Mouse (Mus musculus) midbrain, embryonic 10.5 days (tissue): ENCODE results near the gene Cpn1. TPM values are rescaled to one million over a fixed set of nuclear protein-coding genes. Genes with fewer than 3 reads are reported as not detected.

Source experiments
- DNase-seq: peaks from one replicate; pipeline ENCODE4 v3.0.0-alpha.2; 2017; ENCODE audit warnings: low spot score
- H3K27ac ChIP-seq: fragments of 300-500 bp; sonication (generic); replicated peaks from 2 replicates; pipeline ENCODE4 v1.5.1; 2016; ENCODE audit warnings: mild to moderate bottlenecking
- H3K27me3 ChIP-seq: fragments of 300-500 bp; sonication (generic); 2 replicates; pipeline ENCODE4 v1.6.1; 2016; ENCODE audit warnings: low read depth, mild to moderate bottlenecking; ENCODE audit not compliant: poor library complexity, severe bottlenecking
- H3K36me3 ChIP-seq: fragments of 300-500 bp; sonication (generic); 2 replicates; pipeline ENCODE4 v1.6.1; 2016; ENCODE audit warnings: mild to moderate bottlenecking, moderate library complexity
- H3K4me1 ChIP-seq: fragments of 300-500 bp; sonication (generic); 2 replicates; pipeline ENCODE4 v1.6.1; 2016
- H3K4me3 ChIP-seq: fragments of 300-500 bp; sonication (generic); 2 replicates; pipeline ENCODE4 v1.5.1; 2016; ENCODE audit warnings: mild to moderate bottlenecking, moderate library complexity
- H3K9me3 ChIP-seq: fragments of 300-500 bp; sonication (generic); replicated peaks from 2 replicates; pipeline ENCODE4 v1.6.1; 2016; ENCODE audit warnings: mild to moderate bottlenecking
- WGBS: fragments of 180-500 bp; shearing (Covaris S2); methylation state at CpG from one replicate; pipeline ENCODE4 v1.1.7; 2016; 5-methylcytosine and 5-hydroxymethylcytosine counted together
- polyA plus RNA-seq: library from polyadenylated mRNA; unstranded; fragments of >200 nt; fragmentation: Nextera tagmentation; extraction: Ambion mirVana; gene quantifications from 2 replicates; pipeline ENCODE4 v1.2.1, GENCODE M21; 2016

Gene Cpn1
- polyA plus RNA-seq, 1 experiment from 2014 or later = 0.42 TPM

DNA sequence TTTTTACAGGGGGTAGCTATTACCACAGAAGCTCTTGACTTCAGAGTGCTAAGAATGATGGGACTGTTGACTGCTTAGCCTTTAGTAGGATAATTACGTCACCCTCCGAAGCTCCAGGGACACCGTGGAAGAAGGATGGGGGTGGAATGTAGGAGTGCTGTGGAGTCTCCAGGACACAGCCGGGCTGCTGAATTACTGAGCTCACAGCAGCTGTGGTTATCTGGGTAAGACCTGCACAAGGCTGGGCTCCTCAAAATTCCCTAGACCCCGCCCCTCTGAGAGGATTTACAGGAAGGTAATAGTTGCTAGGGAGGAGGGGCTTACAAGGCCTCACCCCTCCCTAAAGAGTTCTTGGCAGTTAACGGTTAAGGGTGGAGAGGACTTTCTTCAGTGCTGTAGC is 9.7 kb downstream of the Cpn1 start:
- H3K27me3 ChIP-seq = no peaks in the 10 kb centered on the region
- H3K4me3 ChIP-seq = no peak overlapping the region
- H3K9me3 ChIP-seq = no peaks in the 10 kb centered on the region
- H3K4me1 ChIP-seq = no peaks in the 10 kb centered on the region
- no peak overlapping the region for H3K27ac ChIP-seq
- H3K36me3 ChIP-seq = no peaks in the 10 kb centered on the region
- 88% methylated on average over 6 of the region's 6 CpGs for WGBS
- DNase-seq = no peak

DNA sequence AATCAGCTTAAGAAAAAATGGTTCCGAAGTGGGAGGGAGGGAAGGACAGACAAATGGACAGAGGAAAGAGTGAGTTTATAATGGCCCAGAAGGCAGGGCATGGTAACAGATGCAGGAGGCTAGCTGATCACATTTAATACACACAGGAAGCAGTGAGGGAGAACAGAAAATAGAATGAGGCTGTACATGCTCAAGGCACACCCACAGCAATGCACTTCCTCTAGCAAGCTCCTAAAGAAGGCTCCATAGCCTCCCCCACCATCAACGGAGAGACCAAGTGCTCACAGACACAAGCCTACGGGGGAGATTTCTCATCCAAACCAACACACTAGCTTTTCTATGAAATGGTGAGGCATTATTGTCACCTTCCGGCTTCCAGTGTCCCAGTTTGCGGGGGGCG is 12.1 kb downstream of the Cpn1 start:
- no peak overlapping the region for H3K27ac ChIP-seq
- WGBS = 90% methylated on average over 6 of the region's 6 CpGs
- DNase-seq = no peak

DNA sequence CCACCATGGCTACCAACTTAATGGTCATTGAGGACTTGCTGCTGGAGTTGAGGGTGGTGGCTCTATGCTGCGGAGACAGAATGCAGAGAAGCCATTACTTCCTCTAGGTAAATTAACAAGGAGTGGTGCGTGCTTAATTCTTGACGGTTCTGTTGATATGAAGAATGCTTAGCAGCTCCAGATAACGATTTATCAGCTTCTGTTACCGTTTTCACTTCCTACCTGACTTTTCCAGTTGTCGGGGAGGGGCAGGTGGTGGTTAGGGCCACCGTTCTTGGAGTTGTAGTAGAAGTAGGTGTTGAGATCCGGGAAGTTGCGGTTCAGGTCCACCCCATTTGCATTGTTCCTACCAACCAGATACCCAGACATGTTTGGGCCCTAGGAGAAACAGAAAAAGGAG is 12.6 kb downstream of the Cpn1 start:
- WGBS = 89% methylated on average over 9 of the region's 9 CpGs
- Histone ChIP-seq H3K27ac (no peak overlapping the region), H3K4me1 (0 out of 2 replicates have a peak, but pooled peaks cover under 1% of the 10 kb centered on the region), H3K36me3 (no peaks in the 10 kb centered on the region), H3K4me3 (no peak overlapping the region), H3K27me3 (peaks cover 3% of the 10 kb centered on the region; the same call in 1 of the 2 replicates), H3K9me3 (no peaks in the 10 kb centered on the region)
- no peak for DNase-seq

More for the DNA sequence above, 12.1 kb downstream of the Cpn1 start:
- no peaks in the 10 kb centered on the region for H3K9me3 ChIP-seq
- H3K27me3 ChIP-seq = no peaks in the 10 kb centered on the region
- no peak overlapping the region for H3K4me3 ChIP-seq
- no peaks in the 10 kb centered on the region for H3K36me3 ChIP-seq
- no peaks in the 10 kb centered on the region for H3K4me1 ChIP-seq

DNA sequence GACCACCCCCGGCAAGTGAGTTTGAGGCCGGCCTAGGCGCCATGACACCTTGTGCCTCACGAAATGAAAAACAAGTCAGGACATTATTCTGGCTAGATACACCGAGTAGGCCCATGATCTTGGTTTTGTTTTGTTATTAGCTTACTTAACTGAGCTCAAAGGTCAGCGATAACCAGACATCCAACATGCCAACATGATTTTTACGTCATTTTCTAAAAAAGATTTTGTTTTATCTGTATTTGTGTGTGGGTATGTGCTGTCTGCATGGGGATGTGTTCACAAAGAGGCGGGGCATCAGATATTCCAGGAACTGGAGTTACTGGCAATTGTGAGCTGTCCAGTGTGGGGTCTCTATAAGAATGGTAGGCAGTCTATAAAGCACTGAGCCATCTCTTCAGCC is 14.2 kb downstream of the Cpn1 start:
- no peaks in the 10 kb centered on the region for H3K36me3 ChIP-seq
- no peak for DNase-seq
- H3K27ac ChIP-seq = no peak overlapping the region
- peaks cover 6% of the 10 kb centered on the region for H3K4me1 ChIP-seq
- no peaks in the 10 kb centered on the region for H3K9me3 ChIP-seq
- no peak overlapping the region for H3K4me3 ChIP-seq
- 94% methylated on average over 8 of the region's 8 CpGs for WGBS
- H3K27me3 ChIP-seq = peaks cover 10% of the 10 kb centered on the region; the same call in 1 of the 2 replicates

DNA sequence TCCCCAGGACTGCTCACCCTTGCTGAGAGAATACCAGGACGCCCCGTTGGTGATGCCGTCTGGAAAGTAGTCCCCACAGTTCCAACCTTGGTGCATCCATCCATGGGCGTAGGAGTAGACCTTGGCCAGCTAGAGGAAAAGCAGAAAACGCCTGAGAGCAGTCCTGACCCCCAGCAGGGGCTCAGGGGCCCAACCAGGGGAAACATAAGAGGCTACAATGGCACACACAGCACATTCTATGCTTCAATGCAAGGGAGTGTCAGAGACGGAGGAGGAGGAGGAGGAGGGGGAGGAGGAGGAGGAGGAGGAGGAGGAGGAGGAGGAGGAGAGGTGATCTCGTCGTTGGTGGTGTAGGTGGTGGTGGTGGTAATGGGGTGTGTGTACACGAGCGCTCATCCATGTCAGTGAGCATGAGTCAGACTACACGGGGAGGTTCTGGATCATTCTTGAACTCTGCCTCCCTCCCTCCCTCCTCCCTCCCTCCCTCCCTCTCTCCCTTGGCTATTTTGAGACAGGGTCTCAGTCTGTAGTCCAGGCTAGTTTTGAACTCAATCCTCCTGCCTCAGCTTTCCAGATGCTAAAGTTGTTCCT is 17.8 kb downstream of the Cpn1 start:
- H3K36me3 ChIP-seq = no peaks in the 10 kb centered on the region
- WGBS = 50% methylated on average over 10 of the region's 11 CpGs
- peaks cover 12% of the 10 kb centered on the region for H3K4me1 ChIP-seq
- no peak for DNase-seq
- no peaks in the 10 kb centered on the region for H3K9me3 ChIP-seq
- H3K4me3 ChIP-seq = no peak overlapping the region
- no peak overlapping the region for H3K27ac ChIP-seq
- H3K27me3 ChIP-seq = peaks cover 30% of the 10 kb centered on the region

DNA sequence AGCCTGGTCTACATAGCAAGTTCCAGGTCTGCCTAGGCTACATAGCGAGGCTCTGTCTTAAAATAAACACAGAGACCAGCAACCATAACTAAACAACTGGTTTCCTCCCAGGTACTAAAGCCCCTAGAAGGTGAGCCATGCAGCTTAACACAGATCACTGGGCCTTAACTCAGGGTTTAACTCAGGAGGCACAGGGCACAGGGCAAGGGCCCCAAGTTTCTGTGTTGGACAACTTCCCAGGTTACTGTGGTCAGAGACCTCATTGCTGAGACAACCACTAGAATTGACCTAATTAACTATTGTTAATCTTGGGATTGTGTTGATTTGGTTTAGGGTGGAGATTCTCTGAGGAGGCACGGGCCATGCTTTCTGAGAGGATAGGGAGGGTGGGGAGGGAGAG is 19.9 kb downstream of the Cpn1 start:
- Histone ChIP-seq H3K27ac (no peak overlapping the region), H3K4me1 (peaks cover 20% of the 10 kb centered on the region), H3K36me3 (no peaks in the 10 kb centered on the region), H3K9me3 (no peaks in the 10 kb centered on the region), H3K4me3 (no peak overlapping the region), H3K27me3 (peaks cover 42% of the 10 kb centered on the region)
- no peak for DNase-seq
- 82% methylated on average over 2 of the region's 2 CpGs for WGBS

DNA sequence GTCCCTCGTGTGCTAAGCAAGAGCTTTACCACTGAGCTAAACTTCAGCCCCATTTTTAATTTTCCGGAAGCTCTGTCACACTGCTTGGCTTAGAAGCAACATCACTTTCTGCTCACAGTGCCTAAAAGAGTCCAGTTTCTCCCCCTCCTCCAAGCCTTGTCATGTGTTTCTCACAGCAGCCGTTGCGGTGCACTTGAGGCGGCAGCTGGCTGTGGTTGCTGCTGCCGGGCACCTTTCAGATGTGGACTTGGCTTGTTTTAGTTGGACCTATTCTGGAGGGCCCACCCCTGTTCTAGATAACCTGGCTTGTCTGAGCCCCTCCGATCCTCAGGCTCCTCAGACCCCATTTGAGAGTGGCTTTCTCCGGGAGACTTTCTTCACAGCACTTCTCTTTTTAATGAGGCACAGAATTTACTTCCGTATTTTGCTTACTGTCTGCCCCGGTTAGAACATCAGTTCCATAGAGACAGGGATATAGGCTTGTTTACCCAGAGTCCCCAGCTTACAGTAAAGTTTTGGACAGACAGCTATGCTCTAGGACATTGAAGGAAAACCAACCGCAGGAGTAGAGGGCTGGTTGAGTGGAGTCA is 20.8 kb downstream of the Cpn1 start:
- WGBS = 90% methylated on average over 11 of the region's 11 CpGs
- H3K27ac ChIP-seq = no peak overlapping the region
- H3K27me3 ChIP-seq = peaks cover 42% of the 10 kb centered on the region
- no peak for DNase-seq
- H3K9me3 ChIP-seq = no peaks in the 10 kb centered on the region; the same call in 1 of the 2 replicates
- no peak overlapping the region for H3K4me3 ChIP-seq
- H3K36me3 ChIP-seq = no peaks in the 10 kb centered on the region
- H3K4me1 ChIP-seq = peaks cover 20% of the 10 kb centered on the region

DNA sequence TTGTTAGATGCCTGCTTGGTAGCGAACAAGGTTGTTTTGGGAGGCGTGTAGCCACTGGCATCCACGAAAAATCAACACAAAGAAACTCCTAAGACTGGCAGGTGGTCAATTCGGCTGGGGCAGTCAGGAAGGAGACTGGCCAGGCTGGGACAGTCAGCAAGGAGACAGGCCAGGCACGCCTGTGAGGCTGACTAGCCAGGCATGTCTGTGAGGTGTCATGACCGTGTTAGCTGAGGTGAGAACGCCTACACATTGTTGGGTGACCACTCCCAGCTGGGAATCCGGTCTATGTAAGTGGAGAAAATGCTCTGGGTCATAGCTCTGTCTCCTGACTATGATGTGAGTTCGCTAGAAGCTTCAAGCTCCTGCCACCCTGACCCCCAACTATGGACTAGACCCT is 23.6 kb downstream of the Cpn1 start:
- H3K4me1 ChIP-seq = peaks cover 14% of the 10 kb centered on the region
- H3K27me3 ChIP-seq = peaks cover 32% of the 10 kb centered on the region
- H3K9me3 ChIP-seq = no peaks in the 10 kb centered on the region; the same call in 1 of the 2 replicates
- WGBS = 74% methylated on average over 9 of the region's 9 CpGs
- no peaks in the 10 kb centered on the region for H3K36me3 ChIP-seq
- H3K27ac ChIP-seq = no peak overlapping the region
- H3K4me3 ChIP-seq = no peak overlapping the region
- DNase-seq = no peak

DNA sequence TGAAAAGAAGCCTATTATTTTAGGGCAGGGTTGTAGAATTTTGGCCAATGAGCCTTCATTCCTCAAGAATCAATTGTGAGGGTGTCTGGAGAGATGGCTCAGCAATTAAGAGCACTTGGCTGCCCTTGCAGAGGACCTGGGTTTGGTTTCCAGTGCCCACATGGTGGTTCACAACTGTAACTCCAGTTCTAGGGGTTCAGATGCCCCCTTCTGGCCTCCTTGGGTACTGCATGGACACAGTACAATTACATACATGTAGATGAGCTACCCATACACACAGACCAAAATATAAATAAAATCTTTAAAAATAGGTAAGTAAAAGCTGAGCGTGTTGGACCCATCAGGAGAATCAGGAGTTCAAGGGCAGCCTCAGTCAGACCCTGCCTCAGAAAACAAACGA is 25.2 kb downstream of the Cpn1 start:
- no peak overlapping the region for H3K4me3 ChIP-seq
- H3K27me3 ChIP-seq = peaks cover 26% of the 10 kb centered on the region
- H3K27ac ChIP-seq = no peak overlapping the region
- DNase-seq = peak; percentile 37
- H3K9me3 ChIP-seq = no peaks in the 10 kb centered on the region; the same call in 1 of the 2 replicates
- peaks cover 17% of the 10 kb centered on the region for H3K4me1 ChIP-seq
- H3K36me3 ChIP-seq = no peaks in the 10 kb centered on the region
- whole genome bisulfite sequencing = 75% methylated on average over 2 of the region's 2 CpGs

DNA sequence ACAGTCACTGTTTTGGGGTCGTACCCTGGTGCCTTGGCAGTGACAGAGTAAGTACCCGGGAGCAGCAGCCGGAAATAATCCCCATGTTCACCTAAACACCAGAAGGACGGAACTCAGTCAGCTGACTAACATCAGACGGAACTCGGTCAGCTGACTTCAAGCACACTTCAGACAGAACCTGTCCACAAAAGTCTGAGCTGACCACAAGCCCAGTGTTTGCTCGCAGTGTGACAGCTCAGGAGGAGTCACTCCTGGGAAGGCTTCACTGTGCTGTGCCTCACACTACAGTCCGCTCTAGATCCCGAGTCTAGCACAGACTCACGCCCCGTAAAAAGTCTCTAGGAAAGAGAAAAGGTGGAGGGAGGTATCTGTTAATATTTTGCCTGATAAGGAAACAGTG is 26.3 kb downstream of the Cpn1 start:
- H3K36me3 ChIP-seq = no peaks in the 10 kb centered on the region
- H3K4me1 ChIP-seq = peaks cover 17% of the 10 kb centered on the region
- 89% methylated on average over 11 of the region's 11 CpGs for WGBS

DNA sequence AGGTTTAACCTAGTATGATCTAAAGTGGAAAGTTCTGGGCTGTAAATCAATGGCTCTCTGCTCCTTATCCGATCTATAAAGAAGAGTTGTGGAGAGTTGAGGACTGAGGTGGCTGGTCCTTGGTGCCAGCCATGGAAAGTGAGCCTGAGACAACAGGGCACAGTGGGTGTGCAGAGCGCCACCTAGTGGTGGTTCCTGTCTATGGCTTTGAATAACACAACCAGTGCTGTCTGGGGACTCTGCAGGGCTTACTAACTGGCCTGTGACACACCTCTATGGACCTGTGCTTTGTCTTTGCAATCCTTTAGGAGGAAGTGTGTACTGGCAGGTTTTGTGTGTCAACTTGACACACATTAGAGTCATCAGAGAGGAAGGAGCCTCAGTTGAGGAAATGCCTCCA is 27.2 kb downstream of the Cpn1 start:
- Histone ChIP-seq H3K27me3 (peaks cover 11% of the 10 kb centered on the region), H3K4me1 (peaks cover 17% of the 10 kb centered on the region), H3K27ac (no peak overlapping the region), H3K4me3 (no peak overlapping the region), H3K36me3 (no peaks in the 10 kb centered on the region), H3K9me3 (no peaks in the 10 kb centered on the region; the same call in 1 of the 2 replicates)
- WGBS = 31% methylated on average over 2 of the region's 2 CpGs
- peak; percentile 71 for DNase-seq

More for the DNA sequence above, 26.3 kb downstream of the Cpn1 start:
- Histone ChIP-seq H3K4me3 (no peak overlapping the region), H3K9me3 (no peaks in the 10 kb centered on the region; the same call in 1 of the 2 replicates), H3K27ac (no peak overlapping the region), H3K27me3 (peaks cover 14% of the 10 kb centered on the region)
- DNase-seq = no peak

DNA sequence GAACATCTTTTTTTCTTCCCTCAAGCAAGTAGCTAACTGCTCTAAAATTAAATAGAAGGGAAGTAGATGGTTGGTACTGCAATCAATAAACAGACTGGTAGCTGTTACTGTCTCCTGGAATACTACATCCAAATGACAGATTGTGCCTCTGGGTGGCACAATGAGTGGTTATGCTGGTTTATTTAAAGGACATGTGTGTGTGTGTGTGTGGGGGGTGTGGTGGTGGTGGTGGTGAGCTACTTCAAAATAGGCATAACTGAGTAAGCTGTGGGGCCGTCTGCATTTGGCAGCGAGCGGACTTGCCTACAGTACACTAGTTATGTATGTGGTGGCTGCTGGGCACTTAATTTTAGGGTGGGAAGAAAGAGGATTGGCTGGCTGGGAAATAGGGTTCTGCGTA is 28.5 kb downstream of the Cpn1 start:
- Histone ChIP-seq H3K4me3 (no peak overlapping the region), H3K27me3 (peaks cover 8% of the 10 kb centered on the region), H3K9me3 (no peaks in the 10 kb centered on the region; the same call in 1 of the 2 replicates), H3K27ac (no peak overlapping the region), H3K36me3 (no peaks in the 10 kb centered on the region), H3K4me1 (peaks cover 4% of the 10 kb centered on the region; the same call in 1 of the 2 replicates)
- 78% methylated on average over 4 of the region's 4 CpGs for WGBS
- no peak for DNase-seq

DNA sequence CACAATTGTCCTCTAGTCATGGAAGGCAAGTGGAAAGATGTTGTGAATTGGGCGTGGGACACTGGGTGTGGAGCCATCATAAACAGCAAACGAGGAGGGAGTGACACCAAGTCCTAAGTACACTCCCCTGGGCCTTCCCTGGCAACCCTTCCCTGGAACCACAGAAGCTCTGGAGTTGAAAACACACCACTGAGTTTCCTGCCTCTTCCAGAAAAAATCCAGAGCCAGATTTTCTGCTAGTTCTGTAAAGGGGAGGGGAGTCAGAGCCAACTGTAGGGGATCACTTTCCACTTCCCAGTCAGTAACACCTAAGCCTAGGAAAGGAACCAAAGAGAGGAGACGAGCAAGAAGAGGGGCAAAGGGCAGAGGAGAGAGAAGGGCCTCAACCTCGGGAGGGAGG is 29.0 kb downstream of the Cpn1 start:
- no peaks in the 10 kb centered on the region for H3K36me3 ChIP-seq
- DNase-seq = no peak
- 26% methylated on average over 4 of the region's 4 CpGs for WGBS
- peaks cover 3% of the 10 kb centered on the region; the same call in 1 of the 2 replicates for H3K27me3 ChIP-seq
- no peak overlapping the region for H3K4me3 ChIP-seq
- H3K27ac ChIP-seq = no peak overlapping the region
- no peaks in the 10 kb centered on the region; the same call in 1 of the 2 replicates for H3K9me3 ChIP-seq
- 0 out of 2 replicates have a peak, but pooled peaks cover 2% of the 10 kb centered on the region for H3K4me1 ChIP-seq
